Mouse (Mus musculus): ENCODE measurements around the gene E130116L18Rik. TPM values are rescaled to one million over a fixed set of nuclear protein-coding genes. Genes with fewer than 3 reads are reported as not detected.

Gene E130116L18Rik
- 1.7 TPM in 1 of 2 replicates, not detected in the other for polyA plus RNA-seq (2016; fragmentation: Nextera tagmentation; extraction: Ambion mirVana)

GRCm38 (mm10) chr5:25222752-25223702, at the start of gene E130116L18Rik:
Gene E130116L18Rik, minus strand, starts transcription at chr5:25223153.
- peaks cover 9% of the 10 kb centered on the region for H3K4me1 ChIP-seq
- H3K9me3 ChIP-seq (replicated peaks) = no peaks in the 10 kb centered on the region
- H3K27ac ChIP-seq (replicated peaks) = peak within 1 kb of the TSS; percentile 95
- H3K36me3 ChIP-seq = peaks cover 18% of the 10 kb centered on the region
- peak within 1 kb of the TSS; percentile 80 for H3K4me3 ChIP-seq
- no peaks in the 10 kb centered on the region for H3K27me3 ChIP-seq (ENCODE audit: low read depth, poor library complexity, severe bottlenecking)
- 6% methylated on average over 71 of the region's 72 CpGs for WGBS
- peak; percentile 89 for DNase-seq (ENCODE audit: low spot score)

- H3K9me3 ChIP-seq (replicated peaks) = no peaks in the 10 kb centered on the region
- no peak overlapping the region for H3K4me3 ChIP-seq
- H3K27ac ChIP-seq (replicated peaks) = no peak overlapping the region
- DNase-seq (ENCODE audit: low spot score) = no peak
- 94% methylated on average over 4 of the region's 4 CpGs for WGBS
- H3K4me1 ChIP-seq = no peaks in the 10 kb centered on the region
- H3K36me3 ChIP-seq = peaks cover 83% of the 10 kb centered on the region
- H3K27me3 ChIP-seq (ENCODE audit: low read depth, poor library complexity, severe bottlenecking) = no peaks in the 10 kb centered on the region
Measured at GRCm38 (mm10) chr5:25268258-25268888, 45.4 kb upstream of the E130116L18Rik start.

- Histone ChIP-seq H3K27me3 (ENCODE audit: low read depth, poor library complexity, severe bottlenecking) (no peaks in the 10 kb centered on the region), H3K4me1 (no peaks in the 10 kb centered on the region), H3K36me3 (peaks cover 94% of the 10 kb centered on the region), H3K4me3 (no peak overlapping the region), H3K9me3 (replicated peaks) (no peaks in the 10 kb centered on the region), H3K27ac (replicated peaks) (no peak overlapping the region)
- WGBS = 86% methylated on average over 7 of the region's 7 CpGs
- DNase-seq (ENCODE audit: low spot score) = no peak
Measured at GRCm38 (mm10) chr5:25262266-25262665, 39.3 kb upstream of the E130116L18Rik start.

- Histone ChIP-seq H3K9me3 (replicated peaks) (no peaks in the 10 kb centered on the region), H3K4me3 (no peak overlapping the region), H3K27ac (replicated peaks) (no peak overlapping the region), H3K36me3 (peaks cover 94% of the 10 kb centered on the region), H3K4me1 (no peaks in the 10 kb centered on the region), H3K27me3 (ENCODE audit: low read depth, poor library complexity, severe bottlenecking) (no peaks in the 10 kb centered on the region)
- 92% methylated on average over 6 of the region's 6 CpGs for WGBS
- no peak for DNase-seq (ENCODE audit: low spot score)
Measured at GRCm38 (mm10) chr5:25261452-25261851, 38.5 kb upstream of the E130116L18Rik start.

GRCm38 (mm10) chr5:25256686-25257085, 33.7 kb upstream of the E130116L18Rik start:
- peaks cover 90% of the 10 kb centered on the region for H3K36me3 ChIP-seq
- H3K4me3 ChIP-seq = no peak overlapping the region
- DNase-seq (ENCODE audit: low spot score) = no peak
- H3K27me3 ChIP-seq (ENCODE audit: low read depth, poor library complexity, severe bottlenecking) = no peaks in the 10 kb centered on the region
- no peaks in the 10 kb centered on the region for H3K9me3 ChIP-seq (replicated peaks)
- no peak overlapping the region for H3K27ac ChIP-seq (replicated peaks)
- no peaks in the 10 kb centered on the region for H3K4me1 ChIP-seq
- WGBS = 88% methylated on average over 2 of the region's 2 CpGs

- WGBS = 95% methylated on average over 4 of the region's 4 CpGs
- no peak overlapping the region for H3K4me3 ChIP-seq
- H3K27ac ChIP-seq (replicated peaks) = no peak overlapping the region
- no peaks in the 10 kb centered on the region for H3K9me3 ChIP-seq (replicated peaks)
- no peak for DNase-seq (ENCODE audit: low spot score)
- no peaks in the 10 kb centered on the region for H3K27me3 ChIP-seq (ENCODE audit: low read depth, poor library complexity, severe bottlenecking)
- peaks cover 94% of the 10 kb centered on the region for H3K36me3 ChIP-seq
- H3K4me1 ChIP-seq = no peaks in the 10 kb centered on the region
Measured at GRCm38 (mm10) chr5:25254491-25254890, 31.5 kb upstream of the E130116L18Rik start.

- Histone ChIP-seq H3K4me3 (no peak overlapping the region), H3K27me3 (ENCODE audit: low read depth, poor library complexity, severe bottlenecking) (no peaks in the 10 kb centered on the region), H3K27ac (replicated peaks) (no peak overlapping the region), H3K36me3 (peaks cover 88% of the 10 kb centered on the region), H3K4me1 (no peaks in the 10 kb centered on the region), H3K9me3 (replicated peaks) (no peaks in the 10 kb centered on the region)
- DNase-seq (ENCODE audit: low spot score) = no peak
- 93% methylated on average over 8 of the region's 8 CpGs for WGBS
Measured at GRCm38 (mm10) chr5:25252825-25253544, 30.0 kb upstream of the E130116L18Rik start.

GRCm38 (mm10) chr5:25252423-25252822, 29.5 kb upstream of the E130116L18Rik start:
- DNase-seq (ENCODE audit: low spot score) = no peak
- peaks cover 83% of the 10 kb centered on the region for H3K36me3 ChIP-seq
- H3K4me1 ChIP-seq = no peaks in the 10 kb centered on the region
- H3K27me3 ChIP-seq (ENCODE audit: low read depth, poor library complexity, severe bottlenecking) = no peaks in the 10 kb centered on the region
- H3K27ac ChIP-seq (replicated peaks) = no peak overlapping the region
- 92% methylated on average over 2 of the region's 2 CpGs for WGBS
- no peaks in the 10 kb centered on the region for H3K9me3 ChIP-seq (replicated peaks)
- no peak overlapping the region for H3K4me3 ChIP-seq

- no peaks in the 10 kb centered on the region for H3K9me3 ChIP-seq (replicated peaks)
- peaks cover 34% of the 10 kb centered on the region for H3K36me3 ChIP-seq
- WGBS = 87% methylated on average over 3 of the region's 3 CpGs
- DNase-seq (ENCODE audit: low spot score) = no peak
- no peaks in the 10 kb centered on the region for H3K4me1 ChIP-seq
- H3K27ac ChIP-seq (replicated peaks) = no peak overlapping the region
- H3K27me3 ChIP-seq (ENCODE audit: low read depth, poor library complexity, severe bottlenecking) = no peaks in the 10 kb centered on the region
- no peak overlapping the region for H3K4me3 ChIP-seq
Measured at GRCm38 (mm10) chr5:25247036-25247435, 24.1 kb upstream of the E130116L18Rik start.

GRCm38 (mm10) chr5:25246473-25246865, 23.5 kb upstream of the E130116L18Rik start:
- Histone ChIP-seq H3K4me1 (no peaks in the 10 kb centered on the region), H3K4me3 (no peak overlapping the region), H3K36me3 (peaks cover 31% of the 10 kb centered on the region), H3K27ac (replicated peaks) (no peak overlapping the region), H3K27me3 (ENCODE audit: low read depth, poor library complexity, severe bottlenecking) (no peaks in the 10 kb centered on the region), H3K9me3 (replicated peaks) (no peaks in the 10 kb centered on the region)
- DNase-seq (ENCODE audit: low spot score) = no peak
- 86% methylated on average over 1 of the region's 1 CpGs for WGBS

GRCm38 (mm10) chr5:25245806-25246472, 23.0 kb upstream of the E130116L18Rik start:
- DNase-seq (ENCODE audit: low spot score) = no peak
- Histone ChIP-seq H3K9me3 (replicated peaks) (no peaks in the 10 kb centered on the region), H3K27ac (replicated peaks) (no peak overlapping the region), H3K27me3 (ENCODE audit: low read depth, poor library complexity, severe bottlenecking) (no peaks in the 10 kb centered on the region), H3K36me3 (peaks cover 28% of the 10 kb centered on the region), H3K4me1 (no peaks in the 10 kb centered on the region), H3K4me3 (no peak overlapping the region)
- WGBS = 91% methylated on average over 10 of the region's 10 CpGs

- Histone ChIP-seq H3K27me3 (ENCODE audit: low read depth, poor library complexity, severe bottlenecking) (no peaks in the 10 kb centered on the region), H3K27ac (replicated peaks) (no peak overlapping the region), H3K4me1 (no peaks in the 10 kb centered on the region), H3K36me3 (peaks cover 12% of the 10 kb centered on the region), H3K4me3 (no peak overlapping the region), H3K9me3 (replicated peaks) (no peaks in the 10 kb centered on the region)
- DNase-seq (ENCODE audit: low spot score) = no peak
- WGBS = 91% methylated on average over 6 of the region's 6 CpGs
Measured at GRCm38 (mm10) chr5:25243101-25243500, 20.1 kb upstream of the E130116L18Rik start.
